Mouse (Mus musculus): ENCODE data around the gene Fgf12. TPM values are rescaled to one million over a fixed set of nuclear protein-coding genes. Genes with fewer than 3 reads are reported as not detected.

Fgf12 gene
- polyA plus RNA-seq, 1 experiment from 2014 or later, result 1.4 TPM

GRCm38 (mm10) chr16:28631721-28632120 is 121.1 kb downstream of the Fgf12 start:
- H3K4me1 ChIP-seq (replicated peaks; ENCODE audit: control insufficient read depth, insufficient read depth, low read length), result no peaks in the 10 kb centered on the region
- ATAC-seq (replicated peaks; ENCODE audit: low FRiP score, low TSS enrichment, low read depth), result no peak
- H3K36me3 ChIP-seq (ENCODE audit: control insufficient read depth, insufficient read depth, low read length), result no peaks in the 10 kb centered on the region
- no peak overlapping the region for H3K4me3 ChIP-seq (ENCODE audit: low read depth, low read length)
- no peak overlapping the region for H3K27ac ChIP-seq (ENCODE audit: low read depth)
- 66% methylated on average over 5 of the region's 5 CpGs for WGBS
- H3K9me3 ChIP-seq (ENCODE audit: control insufficient read depth, low read length), result no peaks in the 10 kb centered on the region
- no peaks in the 10 kb centered on the region for H3K27me3 ChIP-seq (replicated peaks; ENCODE audit: control insufficient read depth, insufficient read depth, low read length)
- H3K4me2 ChIP-seq (ENCODE audit: low read length), result no peak overlapping the region
- no peak overlapping the region for H3K9ac ChIP-seq (ENCODE audit: low read length)
- DNase-seq (ENCODE audit: low spot score), result no peak

DNA sequence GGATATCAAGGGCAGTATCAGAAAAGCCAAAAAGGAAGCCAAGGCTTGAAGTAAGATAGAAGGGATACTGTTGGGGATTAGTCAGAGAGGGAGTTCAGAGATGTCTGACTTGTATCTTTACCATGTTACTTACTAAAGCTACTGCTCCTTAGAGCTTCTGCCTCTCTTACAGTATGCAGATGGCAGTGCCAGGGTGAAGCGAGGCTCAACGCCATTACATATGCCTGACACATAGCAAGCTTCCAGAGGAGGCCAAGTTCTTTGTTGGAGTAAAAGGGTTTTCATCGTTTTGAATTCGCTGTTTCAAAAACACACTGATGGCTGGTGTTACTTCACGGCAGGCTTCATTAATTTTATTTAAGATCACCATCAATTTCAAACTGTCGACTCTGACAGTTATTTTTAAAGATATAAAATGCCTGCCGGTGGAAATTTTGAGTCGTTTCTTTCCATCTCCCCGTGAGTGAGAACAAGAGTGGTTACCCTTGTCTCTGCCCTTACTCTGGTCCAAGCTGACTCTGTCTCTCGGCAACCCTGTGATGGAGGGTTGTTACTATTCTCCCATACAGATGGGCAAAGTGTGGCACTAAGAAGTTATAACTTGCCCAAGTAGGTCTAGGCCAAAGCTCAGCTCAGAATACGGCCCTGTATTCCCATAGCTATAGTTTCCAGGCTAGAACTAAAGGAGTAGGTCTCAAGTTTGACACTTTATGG is 121.9 kb downstream of the Fgf12 start:
- ATAC-seq (replicated peaks; ENCODE audit: low FRiP score, low TSS enrichment, low read depth) (no peak), DNase-seq (ENCODE audit: low spot score) (no peak)
- Histone ChIP-seq H3K27ac (ENCODE audit: low read depth) (no peak overlapping the region), H3K4me3 (ENCODE audit: low read depth, low read length) (no peak overlapping the region), H3K4me2 (ENCODE audit: low read length) (no peak overlapping the region), H3K4me1 (replicated peaks; ENCODE audit: control insufficient read depth, insufficient read depth, low read length) (no peaks in the 10 kb centered on the region), H3K9me3 (ENCODE audit: control insufficient read depth, low read length) (no peaks in the 10 kb centered on the region), H3K9ac (ENCODE audit: low read length) (no peak overlapping the region), H3K27me3 (replicated peaks; ENCODE audit: control insufficient read depth, insufficient read depth, low read length) (no peaks in the 10 kb centered on the region), H3K36me3 (ENCODE audit: control insufficient read depth, insufficient read depth, low read length) (no peaks in the 10 kb centered on the region)
- WGBS, result 87% methylated on average over 11 of the region's 11 CpGs

DNA sequence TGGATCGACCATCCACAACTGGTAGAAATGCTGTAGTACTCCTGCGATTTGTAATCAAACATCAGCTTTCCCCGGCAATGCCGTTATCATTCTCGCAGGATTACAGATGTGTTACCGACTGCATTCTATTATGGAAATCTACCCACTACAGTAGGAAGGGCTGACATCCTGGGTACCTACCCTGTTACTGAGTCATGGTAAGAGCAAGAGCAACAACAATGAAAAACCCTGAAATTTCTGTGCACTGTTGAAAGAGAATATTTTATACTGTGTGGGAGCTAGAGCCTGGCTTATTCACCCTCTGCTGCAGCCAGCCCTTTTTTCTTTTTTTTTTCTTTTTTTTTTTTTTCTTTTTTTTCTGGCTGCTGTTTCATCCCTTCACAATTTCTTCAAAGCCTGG is 126.6 kb downstream of the Fgf12 start:
- Histone ChIP-seq H3K27me3 (replicated peaks; ENCODE audit: control insufficient read depth, insufficient read depth, low read length) (no peaks in the 10 kb centered on the region), H3K27ac (ENCODE audit: low read depth) (no peak overlapping the region), H3K36me3 (ENCODE audit: control insufficient read depth, insufficient read depth, low read length) (no peaks in the 10 kb centered on the region), H3K9ac (ENCODE audit: low read length) (no peak overlapping the region), H3K4me3 (ENCODE audit: low read depth, low read length) (no peak overlapping the region), H3K9me3 (ENCODE audit: control insufficient read depth, low read length) (no peaks in the 10 kb centered on the region), H3K4me1 (replicated peaks; ENCODE audit: control insufficient read depth, insufficient read depth, low read length) (no peaks in the 10 kb centered on the region), H3K4me2 (ENCODE audit: low read length) (no peak overlapping the region)
- DNase-seq (ENCODE audit: low spot score) (no peak), ATAC-seq (replicated peaks; ENCODE audit: low FRiP score, low TSS enrichment, low read depth) (no peak)
- 84% methylated on average over 6 of the region's 6 CpGs for WGBS

GRCm38 (mm10) chr16:28625689-28626088 is 127.2 kb downstream of the Fgf12 start:
- H3K9ac ChIP-seq (ENCODE audit: low read length), result no peak overlapping the region
- H3K36me3 ChIP-seq (ENCODE audit: control insufficient read depth, insufficient read depth, low read length), result no peaks in the 10 kb centered on the region
- no peaks in the 10 kb centered on the region for H3K4me1 ChIP-seq (replicated peaks; ENCODE audit: control insufficient read depth, insufficient read depth, low read length)
- H3K4me2 ChIP-seq (ENCODE audit: low read length), result no peak overlapping the region
- H3K27me3 ChIP-seq (replicated peaks; ENCODE audit: control insufficient read depth, insufficient read depth, low read length), result no peaks in the 10 kb centered on the region
- WGBS, result 70% methylated on average over 5 of the region's 5 CpGs
- DNase-seq (ENCODE audit: low spot score), result no peak
- H3K27ac ChIP-seq (ENCODE audit: low read depth), result no peak overlapping the region
- ATAC-seq (replicated peaks; ENCODE audit: low FRiP score, low TSS enrichment, low read depth), result no peak
- no peak overlapping the region for H3K4me3 ChIP-seq (ENCODE audit: low read depth, low read length)
- H3K9me3 ChIP-seq (ENCODE audit: control insufficient read depth, low read length), result no peaks in the 10 kb centered on the region

DNA sequence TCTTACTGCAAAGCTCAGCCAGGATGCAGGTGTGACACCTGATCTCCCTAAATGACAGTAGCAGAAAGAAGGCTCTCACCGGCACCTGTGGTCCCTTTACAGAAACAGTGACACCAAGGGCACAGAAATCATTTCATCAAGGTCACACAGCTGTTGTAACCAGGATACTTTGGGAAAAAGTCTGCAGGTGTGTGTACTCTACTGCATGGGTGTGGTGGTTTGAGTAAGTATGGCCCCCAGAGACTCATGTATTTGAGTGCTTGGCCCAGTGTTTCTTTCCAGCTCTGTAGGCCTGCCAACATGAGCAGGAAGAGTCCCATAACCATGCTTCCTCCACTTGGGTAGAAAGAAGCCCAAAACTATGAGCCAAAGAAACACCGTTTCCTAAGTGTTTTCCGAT is 138.5 kb downstream of the Fgf12 start:
- Histone ChIP-seq H3K4me1 (replicated peaks; ENCODE audit: control insufficient read depth, insufficient read depth, low read length) (no peaks in the 10 kb centered on the region), H3K27ac (ENCODE audit: low read depth) (no peak overlapping the region), H3K9me3 (ENCODE audit: control insufficient read depth, low read length) (no peaks in the 10 kb centered on the region), H3K9ac (ENCODE audit: low read length) (no peak overlapping the region), H3K4me3 (ENCODE audit: low read depth, low read length) (no peak overlapping the region), H3K27me3 (replicated peaks; ENCODE audit: control insufficient read depth, insufficient read depth, low read length) (no peaks in the 10 kb centered on the region), H3K4me2 (ENCODE audit: low read length) (no peak overlapping the region), H3K36me3 (ENCODE audit: control insufficient read depth, insufficient read depth, low read length) (no peaks in the 10 kb centered on the region)
- no peak for DNase-seq (ENCODE audit: low spot score)
- ATAC-seq (replicated peaks; ENCODE audit: low FRiP score, low TSS enrichment, low read depth), result no peak
- 88% methylated on average over 3 of the region's 3 CpGs for WGBS

DNA sequence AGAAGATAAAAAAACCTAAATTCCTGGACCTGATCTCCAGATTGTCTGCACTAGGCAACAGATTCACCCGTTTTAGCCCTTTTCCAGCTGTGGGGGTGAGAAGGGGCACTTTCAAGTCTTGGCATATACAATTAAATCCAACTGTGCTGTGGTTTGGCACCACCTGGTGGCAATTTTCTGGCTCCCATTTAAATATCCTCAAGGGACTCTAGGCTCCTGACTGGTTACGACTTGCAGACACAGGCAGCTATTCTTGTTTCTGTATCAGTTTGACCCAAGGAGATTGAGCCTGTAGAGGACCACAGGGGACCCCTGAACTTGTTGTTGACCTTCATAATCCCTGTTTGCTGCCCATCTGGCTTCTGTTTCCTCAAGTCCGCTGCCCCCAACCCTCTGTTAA is 141.9 kb downstream of the Fgf12 start:
- Histone ChIP-seq H3K27ac (ENCODE audit: low read depth) (no peak overlapping the region), H3K9me3 (ENCODE audit: control insufficient read depth, low read length) (no peaks in the 10 kb centered on the region), H3K4me1 (replicated peaks; ENCODE audit: control insufficient read depth, insufficient read depth, low read length) (no peaks in the 10 kb centered on the region), H3K4me2 (ENCODE audit: low read length) (no peak overlapping the region), H3K9ac (ENCODE audit: low read length) (no peak overlapping the region), H3K4me3 (ENCODE audit: low read depth, low read length) (no peak overlapping the region), H3K36me3 (ENCODE audit: control insufficient read depth, insufficient read depth, low read length) (no peaks in the 10 kb centered on the region), H3K27me3 (replicated peaks; ENCODE audit: control insufficient read depth, insufficient read depth, low read length) (no peaks in the 10 kb centered on the region)
- no peak for DNase-seq (ENCODE audit: low spot score)
- ATAC-seq (replicated peaks; ENCODE audit: low FRiP score, low TSS enrichment, low read depth), result no peak
- 15% methylated on average over 3 of the region's 3 CpGs for WGBS

GRCm38 (mm10) chr16:28603155-28603554 is 149.7 kb downstream of the Fgf12 start:
- 85% methylated on average over 1 of the region's 1 CpGs for WGBS
- Histone ChIP-seq H3K9ac (ENCODE audit: low read length) (no peak overlapping the region), H3K4me1 (replicated peaks; ENCODE audit: control insufficient read depth, insufficient read depth, low read length) (no peaks in the 10 kb centered on the region), H3K36me3 (ENCODE audit: control insufficient read depth, insufficient read depth, low read length) (no peaks in the 10 kb centered on the region), H3K27me3 (replicated peaks; ENCODE audit: control insufficient read depth, insufficient read depth, low read length) (no peaks in the 10 kb centered on the region), H3K4me2 (ENCODE audit: low read length) (no peak overlapping the region), H3K4me3 (ENCODE audit: low read depth, low read length) (no peak overlapping the region), H3K27ac (ENCODE audit: low read depth) (no peak overlapping the region), H3K9me3 (ENCODE audit: control insufficient read depth, low read length) (no peaks in the 10 kb centered on the region)
- DNase-seq (ENCODE audit: low spot score), result no peak
- no peak for ATAC-seq (replicated peaks; ENCODE audit: low FRiP score, low TSS enrichment, low read depth)

GRCm38 (mm10) chr16:28601723-28602122 is 151.1 kb downstream of the Fgf12 start:
- Histone ChIP-seq H3K9ac (ENCODE audit: low read length) (no peak overlapping the region), H3K4me2 (ENCODE audit: low read length) (no peak overlapping the region), H3K4me3 (ENCODE audit: low read depth, low read length) (no peak overlapping the region), H3K9me3 (ENCODE audit: control insufficient read depth, low read length) (no peaks in the 10 kb centered on the region), H3K4me1 (replicated peaks; ENCODE audit: control insufficient read depth, insufficient read depth, low read length) (no peaks in the 10 kb centered on the region), H3K27me3 (replicated peaks; ENCODE audit: control insufficient read depth, insufficient read depth, low read length) (no peaks in the 10 kb centered on the region), H3K27ac (ENCODE audit: low read depth) (no peak overlapping the region), H3K36me3 (ENCODE audit: control insufficient read depth, insufficient read depth, low read length) (no peaks in the 10 kb centered on the region)
- WGBS, result 72% methylated on average over 4 of the region's 4 CpGs
- DNase-seq (ENCODE audit: low spot score) (no peak), ATAC-seq (replicated peaks; ENCODE audit: low FRiP score, low TSS enrichment, low read depth) (no peak)

GRCm38 (mm10) chr16:28596112-28596511 is 156.8 kb downstream of the Fgf12 start:
- DNase-seq (ENCODE audit: low spot score), result no peak

More at GRCm38 (mm10) chr16:28596112-28596511, 156.8 kb downstream of the Fgf12 start:
- no peak overlapping the region for H3K4me2 ChIP-seq (ENCODE audit: low read length)
- H3K9me3 ChIP-seq (ENCODE audit: control insufficient read depth, low read length), result no peaks in the 10 kb centered on the region
- H3K27me3 ChIP-seq (replicated peaks; ENCODE audit: control insufficient read depth, insufficient read depth, low read length), result no peaks in the 10 kb centered on the region
- 88% methylated on average over 13 of the region's 13 CpGs for WGBS
- H3K9ac ChIP-seq (ENCODE audit: low read length), result no peak overlapping the region
- no peaks in the 10 kb centered on the region for H3K4me1 ChIP-seq (replicated peaks; ENCODE audit: control insufficient read depth, insufficient read depth, low read length)
- H3K4me3 ChIP-seq (ENCODE audit: low read depth, low read length), result no peak overlapping the region
- no peaks in the 10 kb centered on the region for H3K36me3 ChIP-seq (ENCODE audit: control insufficient read depth, insufficient read depth, low read length)
- no peak for ATAC-seq (replicated peaks; ENCODE audit: low FRiP score, low TSS enrichment, low read depth)
- no peak overlapping the region for H3K27ac ChIP-seq (ENCODE audit: low read depth)

All from intestine, embryonic 14.5 days (tissue).